Mouse (Mus musculus): ENCODE measurements around the gene Plekhd1.
A peak's percentile ranks its signal among the peaks of the same experiment; 100 is the strongest.

The Plekhd1 gene

GRCm38 (mm10) chr12:80757751-80758558 is 65.6 kb downstream of the Plekhd1 start:
- peak; percentile 51 for DNase-seq (ENCODE audit: low spot score)

DNA sequence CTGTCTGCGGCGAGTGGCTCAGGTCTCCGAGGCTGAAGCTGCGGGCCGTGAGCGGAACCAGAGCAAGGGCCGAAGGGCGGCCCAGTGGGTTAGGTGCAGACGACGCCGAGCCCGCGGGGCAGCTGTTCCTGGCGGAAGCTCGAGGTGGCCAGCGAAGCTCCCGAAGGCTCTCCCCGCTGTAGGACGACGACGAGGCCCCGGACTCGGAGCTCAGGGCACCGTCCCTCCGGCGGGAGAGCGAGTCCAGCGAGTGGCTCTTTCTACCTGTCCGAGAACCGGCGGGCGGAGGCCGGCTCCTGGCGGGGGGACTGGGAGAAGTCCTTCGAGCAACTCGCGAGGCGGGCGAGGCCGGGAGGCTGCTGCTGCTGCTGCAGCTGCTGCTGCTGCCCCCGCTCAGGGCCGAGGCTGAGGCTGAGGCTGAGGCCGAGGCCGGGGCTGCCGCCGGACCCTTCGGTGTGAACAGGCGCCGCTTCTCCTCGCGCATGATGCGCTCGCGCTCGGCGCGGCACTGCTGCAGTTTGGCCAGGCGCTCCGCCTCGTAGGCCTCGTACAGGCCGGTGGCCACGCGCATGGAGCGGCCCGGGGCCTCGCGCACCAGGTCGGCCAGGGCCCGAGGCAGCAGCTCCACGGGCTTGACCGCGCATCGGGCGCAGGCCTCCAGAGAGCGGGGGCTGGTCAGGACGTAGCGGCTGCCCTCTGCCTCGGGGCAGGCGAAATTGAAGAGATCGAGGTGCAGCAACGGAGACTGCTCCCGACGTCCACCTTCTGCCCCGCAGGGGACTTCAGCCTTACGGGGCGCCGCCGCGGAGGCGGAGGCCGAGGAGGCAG is 66.4 kb downstream of the Plekhd1 start:
- DNase-seq (ENCODE audit: low spot score) = peak; percentile 13

DNA sequence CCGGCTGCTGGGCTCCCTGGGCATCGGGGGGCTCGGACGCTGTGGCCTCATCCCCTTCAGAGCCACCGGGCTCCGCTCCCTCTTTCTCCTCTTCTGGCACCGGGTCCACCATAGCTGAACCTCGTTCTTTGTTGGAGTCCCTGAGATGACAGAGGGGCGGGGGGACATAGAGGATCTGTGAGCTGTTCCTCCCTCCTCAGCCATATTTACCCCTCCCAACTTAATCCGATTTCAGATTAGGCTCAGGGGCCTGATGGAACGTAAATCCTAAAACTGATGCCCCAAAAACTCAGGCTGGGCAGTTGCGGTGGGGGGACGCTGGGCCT is 67.0 kb downstream of the Plekhd1 start:
- no peak for DNase-seq (ENCODE audit: low spot score)

- no peak for DNase-seq (ENCODE audit: low spot score)
These were observed 67.5 kb downstream of the Plekhd1 start for GRCm38 (mm10) chr12:80759713-80760395.

GRCm38 (mm10) chr12:80760396-80760801 is 68.0 kb downstream of the Plekhd1 start, which contains the start of gene Ccdc177:
Ccdc177 (minus strand) TSS chr12:80760687.
- DNase-seq (ENCODE audit: low spot score) = peak; percentile 78

GRCm38 (mm10) chr12:80762982-80763381 is 70.6 kb downstream of the Plekhd1 start:
- no peak for DNase-seq (ENCODE audit: low spot score)

DNA sequence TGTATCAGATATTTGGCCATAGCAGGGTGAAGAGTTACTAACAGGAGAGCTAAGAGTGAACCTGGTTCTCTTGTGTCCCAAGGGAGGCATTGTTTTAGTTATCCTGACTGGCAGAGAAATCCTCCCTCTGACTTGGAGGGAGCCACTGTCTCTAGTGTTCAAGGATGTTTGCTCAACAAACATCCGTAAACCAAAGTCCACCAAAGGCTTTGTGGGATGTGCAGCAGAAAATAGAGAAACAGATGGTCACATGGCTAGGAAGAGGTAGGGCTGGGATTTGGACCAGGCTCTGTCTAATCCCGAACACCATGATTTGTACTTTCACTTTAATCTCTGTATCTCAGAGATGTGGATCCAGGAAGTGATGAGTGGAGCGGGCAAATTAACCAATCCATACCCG is 71.7 kb downstream of the Plekhd1 start:
- peak; percentile 24 for DNase-seq (ENCODE audit: low spot score)

DNA sequence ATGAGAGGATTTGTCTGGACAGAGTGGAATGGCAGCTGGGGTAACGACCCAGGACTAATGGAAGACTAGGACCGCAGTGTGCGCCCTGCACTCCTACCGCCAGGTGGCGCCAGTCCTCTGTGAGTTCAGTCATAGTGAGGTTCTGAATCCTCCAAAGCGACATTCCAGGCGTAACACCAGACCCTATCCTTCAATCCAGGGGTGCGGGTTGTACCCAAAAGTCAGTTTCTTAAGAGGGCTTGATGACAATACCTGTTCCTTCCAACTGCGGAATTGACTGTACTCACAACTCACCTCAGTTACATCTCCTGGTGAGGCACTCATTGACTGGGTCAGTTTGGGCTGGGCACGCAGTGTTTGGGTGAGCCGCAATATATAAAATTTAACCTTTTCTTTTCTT is 77.3 kb downstream of the Plekhd1 start:
- DNase-seq (ENCODE audit: low spot score) = peak; percentile 72

Measured in lung, postnatal 25 days (tissue).